Mouse (Mus musculus): ENCODE measurements around the gene Cldn14. TPM values are rescaled to one million over a fixed set of nuclear protein-coding genes. Genes with fewer than 3 reads are reported as not detected.

Gene Cldn14
- total RNA-seq, 1 experiment from 2014 or later, result not detected

- peak; percentile 84 for ATAC-seq (replicated peaks; ENCODE audit: low read depth, poor library complexity, severe bottlenecking)
These were observed 90.6 kb downstream of the Cldn14 start for GRCm38 (mm10) chr16:93917712-93918678.

- 0 out of 2 replicates have a peak, but pooled peaks have one; percentile 29 for ATAC-seq (replicated peaks; ENCODE audit: low read depth, poor library complexity, severe bottlenecking)
These were observed 93.2 kb downstream of the Cldn14 start for GRCm38 (mm10) chr16:93915338-93915849.

DNA sequence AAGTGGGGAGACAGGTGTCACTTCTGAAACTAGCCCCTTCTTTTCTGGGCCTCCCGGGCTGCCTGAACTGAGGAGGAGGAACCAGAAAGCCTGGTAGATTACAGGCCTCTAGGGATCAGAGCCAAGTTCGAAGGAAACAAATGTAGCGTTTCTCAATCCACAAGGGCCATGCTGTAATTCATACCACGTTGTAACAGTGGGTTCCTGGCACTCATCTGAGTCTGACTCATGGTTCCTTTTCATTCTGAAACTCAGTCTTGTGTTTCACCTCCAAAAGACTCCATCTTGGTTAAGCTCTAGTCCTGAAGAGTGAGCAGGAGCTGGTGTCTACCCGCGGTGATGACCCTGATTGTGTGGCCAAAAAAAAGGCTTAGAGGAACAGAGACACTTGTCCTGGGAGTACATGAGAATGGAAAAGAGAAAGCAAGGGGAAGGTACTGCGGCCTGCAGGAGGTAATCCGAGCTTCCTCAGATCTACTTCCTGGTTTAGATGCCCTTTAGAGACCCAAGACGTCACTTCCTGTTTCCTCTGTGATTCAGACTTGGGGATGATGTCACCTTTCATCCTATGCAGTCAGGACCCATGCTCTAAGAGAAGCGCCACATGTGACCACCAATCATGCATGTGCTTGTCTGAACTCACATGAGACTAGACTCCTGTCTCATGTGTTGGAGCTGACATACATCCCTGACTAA, 94.6 kb downstream of the Cldn14 start:
- peak; percentile 39 for ATAC-seq (replicated peaks; ENCODE audit: low read depth, poor library complexity, severe bottlenecking)

DNA sequence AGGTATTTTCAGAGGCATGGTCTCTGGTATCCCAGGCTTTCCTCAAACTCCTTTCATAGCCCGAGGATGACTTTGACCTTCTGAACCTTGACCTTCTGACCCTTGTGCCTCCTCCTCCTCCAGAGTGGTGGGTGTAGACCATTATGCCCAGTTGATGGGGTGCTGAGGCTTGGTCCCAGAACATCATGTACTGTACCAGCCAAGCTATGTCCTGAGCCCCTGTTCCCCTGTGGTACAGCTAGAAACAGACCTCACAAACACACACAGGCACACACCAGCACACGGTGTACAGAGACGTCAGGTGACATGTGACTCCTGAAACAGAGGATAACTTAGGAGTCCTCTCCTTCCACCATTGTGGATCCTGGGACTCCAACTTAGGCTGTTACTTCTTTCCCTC, 95.8 kb downstream of the Cldn14 start:
- ATAC-seq (replicated peaks; ENCODE audit: low read depth, poor library complexity, severe bottlenecking), result no peak

- no peak for ATAC-seq (replicated peaks; ENCODE audit: low read depth, poor library complexity, severe bottlenecking)
These were observed 96.5 kb downstream of the Cldn14 start for GRCm38 (mm10) chr16:93912158-93912557.

DNA sequence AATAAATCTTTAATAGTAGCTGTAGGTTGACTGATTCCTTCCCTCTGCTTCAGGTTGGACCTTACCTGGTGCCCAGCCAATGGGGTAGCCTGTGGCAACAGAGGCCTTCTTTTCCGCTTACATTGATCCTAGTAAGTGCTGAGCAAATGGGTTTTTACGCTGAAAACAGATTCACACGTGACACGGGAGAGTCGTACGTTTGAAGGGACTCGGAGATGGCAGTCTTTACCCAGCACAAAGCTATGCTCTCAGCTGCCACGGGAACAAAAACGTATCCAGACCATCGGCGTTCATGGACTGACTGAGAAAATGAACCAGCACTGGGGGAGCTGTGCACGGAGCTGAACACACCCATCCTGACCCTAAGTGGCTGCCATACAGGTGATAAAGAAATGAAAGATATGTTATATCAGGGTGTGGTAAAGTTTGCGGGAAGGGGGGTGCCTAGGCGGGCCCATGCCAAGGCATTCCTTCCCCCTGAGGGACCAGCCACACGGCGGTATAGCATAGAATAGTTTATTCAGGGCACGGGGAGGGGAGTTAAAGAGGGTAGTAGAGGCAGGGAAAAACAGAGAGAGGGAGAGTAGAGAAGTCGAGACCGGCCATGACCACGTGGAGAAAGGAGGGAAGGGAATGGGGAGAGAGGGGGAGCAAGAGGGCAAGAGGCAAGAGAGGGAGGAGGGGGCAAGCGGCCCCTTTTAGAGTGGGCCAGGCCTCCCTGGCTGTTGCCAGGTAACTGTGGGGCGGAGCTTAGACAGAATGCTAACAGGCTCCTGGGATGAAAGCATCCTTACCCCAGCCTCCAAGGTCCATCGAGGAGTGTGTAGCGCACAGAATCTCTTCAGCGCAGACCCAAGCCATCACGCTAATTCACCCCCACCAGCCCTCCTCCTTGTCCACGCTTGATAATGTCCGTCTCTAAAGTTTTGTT, 97.6 kb downstream of the Cldn14 start:
- ATAC-seq (replicated peaks; ENCODE audit: low read depth, poor library complexity, severe bottlenecking), result no peak

DNA sequence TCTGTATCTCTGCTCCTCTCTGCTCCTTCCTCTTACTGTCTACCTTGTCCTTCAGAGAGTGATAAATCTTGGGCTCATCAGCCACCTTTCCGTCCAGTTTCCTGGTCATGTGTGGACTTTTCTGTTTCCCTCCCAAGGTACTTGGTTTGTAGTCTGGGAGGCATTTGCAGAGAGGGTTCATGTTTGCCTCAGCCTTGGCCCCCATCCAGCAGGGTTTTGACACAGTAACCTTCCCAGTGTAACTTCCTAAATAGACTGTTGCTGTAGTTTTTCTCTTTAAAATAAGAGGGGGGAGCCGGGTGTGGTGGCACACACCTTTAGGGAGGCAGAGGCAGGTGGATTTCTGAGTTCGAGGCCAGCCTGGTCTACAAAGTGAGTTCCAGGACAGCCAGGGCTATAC, 98.7 kb downstream of the Cldn14 start:
- ATAC-seq (replicated peaks; ENCODE audit: low read depth, poor library complexity, severe bottlenecking), result no peak

GRCm38 (mm10) chr16:93908196-93908595, 100.4 kb downstream of the Cldn14 start:
- ATAC-seq (replicated peaks; ENCODE audit: low read depth, poor library complexity, severe bottlenecking), result no peak

DNA sequence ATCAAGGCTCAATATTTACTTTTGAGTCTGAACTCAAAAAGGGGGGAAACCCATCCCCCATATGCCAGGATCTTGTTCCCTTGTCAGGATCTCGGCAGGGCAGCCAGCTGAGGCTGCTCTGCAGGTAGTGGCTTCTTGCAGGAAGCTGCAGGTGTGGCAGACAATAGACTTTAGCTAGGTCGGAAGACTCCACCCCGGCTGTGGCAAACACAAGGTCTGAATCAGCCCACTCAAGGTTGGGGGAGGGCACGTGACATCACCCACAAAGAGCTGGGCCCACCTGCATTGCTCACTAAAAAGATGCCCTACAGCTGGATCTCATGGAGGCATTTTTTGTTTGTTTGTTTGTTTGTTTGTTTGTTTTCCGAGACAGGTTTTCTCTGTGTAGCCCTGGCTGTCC, 100.9 kb downstream of the Cldn14 start:
- no peak for ATAC-seq (replicated peaks; ENCODE audit: low read depth, poor library complexity, severe bottlenecking)

- ATAC-seq (replicated peaks; ENCODE audit: low read depth, poor library complexity, severe bottlenecking), result peak; percentile 80
These were observed 102.3 kb downstream of the Cldn14 start for GRCm38 (mm10) chr16:93906156-93907014.

- no peak; the same call in 1 of the 2 replicates for ATAC-seq (replicated peaks; ENCODE audit: low read depth, poor library complexity, severe bottlenecking)
These were observed 105.6 kb downstream of the Cldn14 start for GRCm38 (mm10) chr16:93903027-93903426.

GRCm38 (mm10) chr16:93893285-93893684, 115.4 kb downstream of the Cldn14 start:
- ATAC-seq (replicated peaks; ENCODE audit: low read depth, poor library complexity, severe bottlenecking), result no peak

- peak; percentile 83 for ATAC-seq (replicated peaks; ENCODE audit: low read depth, poor library complexity, severe bottlenecking)
These were observed 117.6 kb downstream of the Cldn14 start for GRCm38 (mm10) chr16:93890948-93891604.

GRCm38 (mm10) chr16:93888481-93888880, 120.2 kb downstream of the Cldn14 start:
- ATAC-seq (replicated peaks; ENCODE audit: low read depth, poor library complexity, severe bottlenecking), result no peak

GRCm38 (mm10) chr16:93884722-93885113, 123.9 kb downstream of the Cldn14 start:
- no peak for ATAC-seq (replicated peaks; ENCODE audit: low read depth, poor library complexity, severe bottlenecking)

DNA sequence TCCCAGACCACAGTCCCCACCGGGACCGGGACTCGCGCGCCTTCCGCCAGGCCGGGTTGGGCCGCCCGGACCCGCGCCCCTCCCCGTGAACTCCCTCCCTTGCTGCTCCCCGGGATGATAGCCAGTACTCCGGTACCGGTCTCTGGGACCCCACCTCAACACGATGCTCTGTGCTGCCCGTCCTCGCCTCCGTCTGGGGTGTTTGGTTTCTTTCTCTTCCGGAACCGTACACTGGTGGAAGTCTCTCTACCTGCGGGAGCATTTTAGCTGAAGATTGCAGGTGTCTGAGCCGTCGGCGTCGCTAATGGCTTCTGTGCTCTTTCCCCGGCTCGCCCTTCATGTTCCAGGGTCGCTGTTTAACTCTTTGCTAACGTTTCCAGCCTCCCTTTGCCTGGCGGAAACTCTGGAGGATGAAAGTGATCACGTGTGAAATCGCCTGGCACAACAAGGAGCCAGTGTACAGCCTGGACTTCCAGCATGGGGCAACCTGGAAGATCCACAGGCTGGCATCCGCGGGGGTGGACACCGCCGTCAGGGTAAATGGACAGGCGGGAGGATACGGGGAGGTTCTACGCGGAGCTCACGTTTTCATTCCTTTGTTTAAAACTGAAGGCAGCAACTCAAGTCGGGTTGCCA, 124.4 kb downstream of the Cldn14 start:
- peak; percentile 22 for ATAC-seq (replicated peaks; ENCODE audit: low read depth, poor library complexity, severe bottlenecking)

DNA sequence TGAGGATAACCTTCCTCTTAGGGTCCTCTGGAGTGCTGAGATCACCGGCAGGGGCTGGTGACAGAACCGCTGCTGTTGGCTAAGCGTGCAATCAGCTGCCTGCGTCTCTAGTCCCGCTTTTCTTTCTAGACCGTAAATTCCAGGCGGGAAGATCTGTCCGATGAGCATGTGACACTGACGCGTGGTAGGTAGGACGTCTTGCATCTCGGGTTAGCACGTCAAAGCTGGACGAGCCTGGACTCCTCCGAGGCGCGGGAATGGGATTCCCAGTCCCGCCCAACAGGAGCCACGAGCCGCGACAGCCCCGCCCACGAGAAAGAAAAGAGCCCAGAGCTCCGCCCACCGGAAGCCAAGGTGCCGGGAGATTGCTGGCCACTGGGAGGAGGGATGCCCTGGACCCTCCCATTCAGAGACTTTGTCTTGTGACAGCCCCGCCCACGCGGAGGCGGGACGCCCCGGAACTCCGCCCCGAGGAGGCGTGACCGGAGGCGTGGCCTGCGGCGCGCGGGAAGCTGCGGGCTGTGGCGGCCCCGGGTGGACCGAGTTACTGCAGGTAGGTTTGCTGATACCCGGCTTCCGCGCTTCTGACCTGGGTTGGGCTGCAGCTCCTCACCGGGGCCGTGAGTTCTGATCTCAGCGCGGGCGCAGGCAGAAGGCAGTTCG, 125.1 kb downstream of the Cldn14 start, which contains the start of gene Chaf1b:
Gene Chaf1b, plus strand, starts transcription at position 479 of the 663 bp plus-strand sequence.
- peak; percentile 93 for ATAC-seq (replicated peaks; ENCODE audit: low read depth, poor library complexity, severe bottlenecking)
